In genomic region chrX:74283092-74283437, GRCm38 (mm10) we compare ENCODE assay signal across 8 mouse cellular contexts. TPM values are rescaled to one million over a fixed set of nuclear protein-coding genes. Genes with fewer than 3 reads are reported as not detected.
DNase-seq lines count a peak whose midpoint lies in the region; ATAC-seq and TF ChIP-seq lines count a peak whose summit lies in the region.

No protein-coding gene starts in this region.

- peak overlapping the region; percentile 56 for H3K4me2 ChIP-seq in limb, embryonic 15.5 days
- peak overlapping the region; percentile 61 for H3K4me2 ChIP-seq in stomach, embryonic 16.5 days (ENCODE audit: low read depth, low read length)

- DNase-seq in frontal cortex, adult 2 months (ENCODE audit: extremely low spot score in 1 of 2, low spot score in 1 of 2), result no peak
- no peak for DNase-seq in testis, postnatal 10 days (ENCODE audit: low spot score)
- DNase-seq in urinary bladder, adult 18-20 months (ENCODE audit: low spot score in 2 of 2), result no peak
- DNase-seq in gastrocnemius, postnatal 4 days (ENCODE audit: low spot score in 2 of 2), result no peak

- no peaks in the 10 kb centered on the region for H3K27me3 ChIP-seq in testis, adult 2 months (ENCODE audit: control insufficient read depth, insufficient read depth, low read length)
- no peaks in the 10 kb centered on the region for H3K27me3 ChIP-seq in limb, embryonic 15.5 days
- no peaks in the 10 kb centered on the region for H3K27me3 ChIP-seq in stomach, embryonic 16.5 days (ENCODE audit: control insufficient read depth, insufficient read depth, low read length)

- TF ChIP-seq CTCF in testis, adult 2 months (IDR thresholded peaks at IDR 0.05; ENCODE audit: control insufficient read depth, insufficient read depth, insufficient replicate concordance, low read depth, low read length), result no peak

- H3K4me3 ChIP-seq in testis, adult 2 months (ENCODE audit: control insufficient read depth, low read depth, low read length), result peak overlapping the region; percentile 88
- H3K4me3 ChIP-seq in limb, embryonic 15.5 days, result peak overlapping the region; percentile 56
- peak overlapping the region; percentile 53 for H3K4me3 ChIP-seq in stomach, embryonic 16.5 days (replicated peaks; ENCODE audit: low read length)

- no peaks in the 10 kb centered on the region; the same call in 1 of the 2 replicates for H3K4me1 ChIP-seq in testis, adult 2 months (ENCODE audit: control insufficient read depth, insufficient read depth, low read length)
- H3K4me1 ChIP-seq in limb, embryonic 15.5 days, result peaks cover 5% of the 10 kb centered on the region; the same call in 1 of the 2 replicates
- H3K4me1 ChIP-seq in stomach, embryonic 16.5 days (ENCODE audit: control insufficient read depth, insufficient read depth, low read length), result peaks cover 6% of the 10 kb centered on the region; the same call in 1 of the 2 replicates

- no peaks in the 10 kb centered on the region for H3K36me3 ChIP-seq in testis, adult 2 months (ENCODE audit: control insufficient read depth, insufficient read depth, low read length)
- H3K36me3 ChIP-seq in limb, embryonic 15.5 days, result no peaks in the 10 kb centered on the region
- no peaks in the 10 kb centered on the region for H3K36me3 ChIP-seq in stomach, embryonic 16.5 days (ENCODE audit: control insufficient read depth, insufficient read depth, low read length)

- H3K9me3 ChIP-seq in limb, embryonic 15.5 days, result no peaks in the 10 kb centered on the region
- no peaks in the 10 kb centered on the region for H3K9me3 ChIP-seq in stomach, embryonic 16.5 days (replicated peaks; ENCODE audit: control insufficient read depth, low read length)

- WGBS in limb, embryonic 15.5 days, result 42% methylated on average over 5 of the region's 5 CpGs
- WGBS in stomach, embryonic 16.5 days, result 29% methylated on average over 5 of the region's 5 CpGs

- H3K9ac ChIP-seq in limb, embryonic 15.5 days, result peak overlapping the region; percentile 52
- peak overlapping the region; percentile 68 for H3K9ac ChIP-seq in stomach, embryonic 16.5 days (ENCODE audit: low read length)

- 0 out of 2 replicates have a peak, but pooled peaks have one; percentile 3 for ATAC-seq in frontal cortex, adult (ENCODE audit: low TSS enrichment)
- 0 out of 2 replicates have a peak, but pooled peaks have one; percentile 5 for ATAC-seq in limb, embryonic 15.5 days (ENCODE audit: insufficient number of reproducible peaks, low FRiP score, low TSS enrichment, low read depth)
- no peak for ATAC-seq in stomach, embryonic 16.5 days (ENCODE audit: insufficient read depth, low FRiP score)

- H3K27ac ChIP-seq in testis, adult 2 months (ENCODE audit: control insufficient read depth, insufficient read depth, low read depth, low read length), result no peak overlapping the region
- peak overlapping the region; percentile 91 for H3K27ac ChIP-seq in limb, embryonic 15.5 days
- peak overlapping the region; percentile 93 for H3K27ac ChIP-seq in stomach, embryonic 16.5 days (ENCODE audit: low read length)

- TF ChIP-seq POLR2A in testis, adult 2 months (IDR thresholded peaks at IDR 0.05; ENCODE audit: control insufficient read depth, low read depth, low read length), result no peak

RNA-seq across cellular contexts. Expression of gene Dnase1l1, which starts 0.9 kb away (rescaled TPM):
- 3.7 and 4.8 TPM in 2 replicates for polyA plus RNA-seq in frontal cortex, adult 2 months (2012; rRNA removed)
- polyA plus RNA-seq in testis, adult 2 months (2012; rRNA removed), result 1.7 and 1.8 TPM in 2 replicates
- polyA plus RNA-seq in limb, embryonic 15.5 days (2015; fragmentation: Nextera tagmentation; extraction: Ambion mirVana), result 17.3 and 20.2 TPM in 2 replicates
- 14.8 and 18.7 TPM in 2 replicates for polyA plus RNA-seq in stomach, embryonic 16.5 days (2015; fragmentation: Nextera tagmentation; extraction: Ambion mirVana)
- 10 to 100 TPM; 53.1 to 55.1 TPM for total RNA-seq in gastrocnemius, postnatal 4 days (2021)

RNA-seq across cellular contexts. Expression of gene Taz, which starts 1.4 kb away (rescaled TPM):
- 95.1 and 109 TPM in 2 replicates for polyA plus RNA-seq in frontal cortex, adult 2 months (2012; rRNA removed)
- polyA plus RNA-seq in testis, adult 2 months (2012; rRNA removed), result 17.4 and 20.0 TPM in 2 replicates
- 89.2 and 89.6 TPM in 2 replicates for polyA plus RNA-seq in limb, embryonic 15.5 days (2015; fragmentation: Nextera tagmentation; extraction: Ambion mirVana)
- polyA plus RNA-seq in stomach, embryonic 16.5 days (2015; fragmentation: Nextera tagmentation; extraction: Ambion mirVana), result 79.1 and 81.0 TPM in 2 replicates
- 10 to 100 TPM; 54.9 to 66.2 TPM for total RNA-seq in gastrocnemius, postnatal 4 days (2021)

RNA-seq across cellular contexts. Expression of gene Rpl10, which starts 12.5 kb away (rescaled TPM):
- 698 and 796 TPM in 2 replicates for polyA plus RNA-seq in frontal cortex, adult 2 months (2012; rRNA removed)
- 85.8 and 143 TPM in 2 replicates for polyA plus RNA-seq in testis, adult 2 months (2012; rRNA removed)
- 675 and 811 TPM in 2 replicates for polyA plus RNA-seq in limb, embryonic 15.5 days (2015; fragmentation: Nextera tagmentation; extraction: Ambion mirVana)
- 666 and 804 TPM in 2 replicates for polyA plus RNA-seq in stomach, embryonic 16.5 days (2015; fragmentation: Nextera tagmentation; extraction: Ambion mirVana)
- 100 to 1,000 TPM; 263 to 305 TPM for total RNA-seq in gastrocnemius, postnatal 4 days (2021)

RNA-seq across cellular contexts. Expression of gene Atp6ap1, which starts 13.8 kb away (rescaled TPM):
- 465 and 472 TPM in 2 replicates for polyA plus RNA-seq in frontal cortex, adult 2 months (2012; rRNA removed)
- polyA plus RNA-seq in testis, adult 2 months (2012; rRNA removed), result 40.3 and 41.6 TPM in 2 replicates
- polyA plus RNA-seq in limb, embryonic 15.5 days (2015; fragmentation: Nextera tagmentation; extraction: Ambion mirVana), result 156 and 175 TPM in 2 replicates
- 149 and 171 TPM in 2 replicates for polyA plus RNA-seq in stomach, embryonic 16.5 days (2015; fragmentation: Nextera tagmentation; extraction: Ambion mirVana)
- 10 to 100 TPM; 81.3 to 82.2 TPM for total RNA-seq in gastrocnemius, postnatal 4 days (2021)

RNA-seq across cellular contexts. Expression of gene Gdi1, which starts 21.7 kb away (rescaled TPM):
- 923 and 1,152 TPM in 2 replicates for polyA plus RNA-seq in frontal cortex, adult 2 months (2012; rRNA removed)
- polyA plus RNA-seq in testis, adult 2 months (2012; rRNA removed), result 18.0 and 19.7 TPM in 2 replicates
- polyA plus RNA-seq in limb, embryonic 15.5 days (2015; fragmentation: Nextera tagmentation; extraction: Ambion mirVana), result 203 and 211 TPM in 2 replicates
- 218 and 219 TPM in 2 replicates for polyA plus RNA-seq in stomach, embryonic 16.5 days (2015; fragmentation: Nextera tagmentation; extraction: Ambion mirVana)
- total RNA-seq in gastrocnemius, postnatal 4 days (2021), result 10 to 100 TPM; 63.4 to 74.2 TPM
